Comparison of ENCODE assay signal across 12 mouse cellular contexts in genomic region chr8:122574264-122574663, GRCm38 (mm10). TPM values are rescaled to one million over a fixed set of nuclear protein-coding genes. Genes with fewer than 3 reads are reported as not detected.
A peak's percentile ranks its signal among the peaks of the same experiment; 100 is the strongest.
DNase-seq lines count a peak whose midpoint lies in the region; ATAC-seq and TF ChIP-seq lines count a peak whose summit lies in the region.
"Had no signal": no experiment of that assay in that cellular context is flagged by ENCODE, and none has a peak within 500 bp of the region (broad histone marks: within the 10 kb centered on the region; RNA-seq: fewer than 3 reads in every experiment).

No protein-coding gene starts in this region.

- WGBS in hindbrain, embryonic 13.5 days: 52% methylated on average over 3 of the region's 3 CpGs
- WGBS in hindbrain, embryonic 11.5 days: 53% methylated on average over 3 of the region's 3 CpGs
- 29% methylated on average over 3 of the region's 3 CpGs for WGBS in intestine, embryonic 14.5 days
- 55% methylated on average over 3 of the region's 3 CpGs for WGBS in liver, postnatal 0 days (ENCODE audit: insufficient replicate concordance)

- no peak for ATAC-seq in hindbrain, embryonic 13.5 days (ENCODE audit: low FRiP score)
- ATAC-seq in hindbrain, embryonic 11.5 days (ENCODE audit: low FRiP score): no peak
- no peak for ATAC-seq in intestine, embryonic 14.5 days (replicated peaks; ENCODE audit: low FRiP score, low TSS enrichment, low read depth)
- peak; percentile 53 for ATAC-seq in liver, postnatal 0 days
- ATAC-seq in frontal cortex, adult (ENCODE audit: low TSS enrichment): no peak
- ATAC-seq: activated CD4-positive, CD25-positive, alpha-beta regulatory T cell, adult 4 months had no signal

- peaks cover 41% of the 10 kb centered on the region for H3K36me3 ChIP-seq in hindbrain, embryonic 13.5 days
- H3K36me3 ChIP-seq in hindbrain, embryonic 11.5 days (ENCODE audit: control insufficient read depth, insufficient read depth, low read length): peaks cover 14% of the 10 kb centered on the region
- peaks cover 65% of the 10 kb centered on the region for H3K36me3 ChIP-seq in E14TG2a.4 (ENCODE audit: insufficient read depth, low read length)
- H3K36me3 ChIP-seq in intestine, embryonic 14.5 days (ENCODE audit: control insufficient read depth, insufficient read depth, low read length): peaks cover 46% of the 10 kb centered on the region
- H3K36me3 ChIP-seq in liver, postnatal 0 days (replicated peaks; ENCODE audit: insufficient read depth, low read length): peaks cover 37% of the 10 kb centered on the region

- no peak for TF ChIP-seq CTCF in E14TG2a.4 (conservative IDR thresholded peaks at IDR 0.05; ENCODE audit: low read length)
- no peak for TF ChIP-seq CTCF in liver, postnatal 0 days (IDR thresholded peaks at IDR 0.05; ENCODE audit: low read depth)

- H3K9me3 ChIP-seq in hindbrain, embryonic 13.5 days: no peaks in the 10 kb centered on the region
- no peaks in the 10 kb centered on the region for H3K9me3 ChIP-seq in hindbrain, embryonic 11.5 days (ENCODE audit: control insufficient read depth, low read length)
- no peaks in the 10 kb centered on the region for H3K9me3 ChIP-seq in E14TG2a.4 (ENCODE audit: low read length)
- no peaks in the 10 kb centered on the region for H3K9me3 ChIP-seq in intestine, embryonic 14.5 days (ENCODE audit: control insufficient read depth, low read length)
- no peaks in the 10 kb centered on the region for H3K9me3 ChIP-seq in liver, postnatal 0 days (ENCODE audit: low read length)

- H3K4me3 ChIP-seq in hindbrain, embryonic 13.5 days: no peak overlapping the region
- no peak overlapping the region for H3K4me3 ChIP-seq in hindbrain, embryonic 11.5 days (ENCODE audit: low read depth, low read length)
- H3K4me3 ChIP-seq in E14TG2a.4 (replicated peaks; ENCODE audit: low read length): peak overlapping the region; percentile 96
- H3K4me3 ChIP-seq in intestine, embryonic 14.5 days (ENCODE audit: low read depth, low read length): no peak overlapping the region
- no peak overlapping the region for H3K4me3 ChIP-seq in liver, postnatal 0 days (ENCODE audit: low read depth, low read length)

- peak; percentile 23; the same call in 1 of the 2 replicates for TF ChIP-seq EP300 in liver, postnatal 0 days (IDR thresholded peaks at IDR 0.05; ENCODE audit: low read depth)

- H3K4me1 ChIP-seq in hindbrain, embryonic 13.5 days (replicated peaks): peaks cover 34% of the 10 kb centered on the region
- peaks cover 11% of the 10 kb centered on the region for H3K4me1 ChIP-seq in hindbrain, embryonic 11.5 days (replicated peaks; ENCODE audit: control insufficient read depth, insufficient read depth, low read length)
- peaks cover 93% of the 10 kb centered on the region for H3K4me1 ChIP-seq in E14TG2a.4 (replicated peaks; ENCODE audit: low read depth, low read length)
- H3K4me1 ChIP-seq in intestine, embryonic 14.5 days (replicated peaks; ENCODE audit: control insufficient read depth, insufficient read depth, low read length): peaks cover 31% of the 10 kb centered on the region
- peaks cover 26% of the 10 kb centered on the region for H3K4me1 ChIP-seq in liver, postnatal 0 days (ENCODE audit: insufficient read depth)

- no peak overlapping the region for H3K27ac ChIP-seq in hindbrain, embryonic 13.5 days
- no peak overlapping the region for H3K27ac ChIP-seq in hindbrain, embryonic 11.5 days (ENCODE audit: low read depth, low read length)
- peak overlapping the region; percentile 54 for H3K27ac ChIP-seq in intestine, embryonic 14.5 days (ENCODE audit: low read depth)
- peak overlapping the region; percentile 84 for H3K27ac ChIP-seq in liver, postnatal 0 days (ENCODE audit: low read depth)

- 0 out of 2 replicates have a peak overlapping the region, but pooled peaks have one; percentile 20 for H3K9ac ChIP-seq in hindbrain, embryonic 13.5 days
- H3K9ac ChIP-seq in hindbrain, embryonic 11.5 days (ENCODE audit: low read depth, low read length): no peak overlapping the region
- no peak overlapping the region for H3K9ac ChIP-seq in intestine, embryonic 14.5 days (ENCODE audit: low read length)
- H3K9ac ChIP-seq in liver, postnatal 0 days (replicated peaks): no peak overlapping the region

- H3K4me2 ChIP-seq in hindbrain, embryonic 13.5 days: 0 out of 2 replicates have a peak overlapping the region, but pooled peaks have one; percentile 88
- H3K4me2 ChIP-seq in hindbrain, embryonic 11.5 days (replicated peaks; ENCODE audit: low read depth, low read length): no peak overlapping the region
- peak overlapping the region; percentile 80 for H3K4me2 ChIP-seq in intestine, embryonic 14.5 days (ENCODE audit: low read length)
- H3K4me2 ChIP-seq in liver, postnatal 0 days (ENCODE audit: low read depth, low read length): peak overlapping the region; percentile 87

- no peak for DNase-seq in hindbrain, embryonic 11.5 days (ENCODE audit: low spot score)
- DNase-seq in intestine, embryonic 14.5 days (ENCODE audit: low spot score): no peak
- DNase-seq in liver, postnatal 0 days: no peak
- DNase-seq in B cell, adult 2 months: no peak
- DNase-seq: cerebellum, postnatal 25 days; heart, postnatal 10 days; lung, postnatal 4 days; spleen, adult 18-20 months had no signal

- H3K27me3 ChIP-seq in hindbrain, embryonic 13.5 days: 0 out of 2 replicates have a peak, but pooled peaks cover 6% of the 10 kb centered on the region
- no peaks in the 10 kb centered on the region for H3K27me3 ChIP-seq in hindbrain, embryonic 11.5 days (ENCODE audit: control insufficient read depth, insufficient read depth, low read length)
- no peaks in the 10 kb centered on the region for H3K27me3 ChIP-seq in E14TG2a.4 (ENCODE audit: insufficient read depth, low read length)
- no peaks in the 10 kb centered on the region for H3K27me3 ChIP-seq in intestine, embryonic 14.5 days (replicated peaks; ENCODE audit: control insufficient read depth, insufficient read depth, low read length)
- no peaks in the 10 kb centered on the region for H3K27me3 ChIP-seq in liver, postnatal 0 days (ENCODE audit: insufficient read depth, low read length)

RNA-seq across cellular contexts. Expression of gene Aprt, which starts 2.4 kb away (rescaled TPM):
- 153 and 157 TPM in 2 replicates for polyA plus RNA-seq in hindbrain, embryonic 13.5 days (2015; fragmentation: Nextera tagmentation; extraction: Ambion mirVana)
- polyA plus RNA-seq in hindbrain, embryonic 11.5 days (2014; fragmentation: Nextera tagmentation; extraction: Ambion mirVana): 194 and 206 TPM in 2 replicates
- polyA plus RNA-seq in intestine, embryonic 14.5 days (2014; fragmentation: Nextera tagmentation; extraction: Ambion mirVana): 580 and 583 TPM in 2 replicates
- 223 and 249 TPM in 2 replicates for polyA plus RNA-seq in liver, postnatal 0 days (2015; fragmentation: Nextera tagmentation; extraction: Ambion mirVana)

RNA-seq across cellular contexts. Expression of gene Cdt1, which starts 6.4 kb away (rescaled TPM):
- 9.9 and 10.4 TPM in 2 replicates for polyA plus RNA-seq in hindbrain, embryonic 13.5 days (2015; fragmentation: Nextera tagmentation; extraction: Ambion mirVana)
- polyA plus RNA-seq in hindbrain, embryonic 11.5 days (2014; fragmentation: Nextera tagmentation; extraction: Ambion mirVana): 19.8 and 21.3 TPM in 2 replicates
- 43.8 and 49.3 TPM in 2 replicates for polyA plus RNA-seq in intestine, embryonic 14.5 days (2014; fragmentation: Nextera tagmentation; extraction: Ambion mirVana)
- polyA plus RNA-seq in liver, postnatal 0 days (2015; fragmentation: Nextera tagmentation; extraction: Ambion mirVana): 19.8 and 23.7 TPM in 2 replicates

RNA-seq across cellular contexts. Expression of gene Piezo1, which starts 23.1 kb away (rescaled TPM):
- polyA plus RNA-seq in hindbrain, embryonic 13.5 days (2015; fragmentation: Nextera tagmentation; extraction: Ambion mirVana): 2.5 and 3.2 TPM in 2 replicates
- 5.2 and 5.3 TPM in 2 replicates for polyA plus RNA-seq in hindbrain, embryonic 11.5 days (2014; fragmentation: Nextera tagmentation; extraction: Ambion mirVana)
- 17.9 and 21.6 TPM in 2 replicates for polyA plus RNA-seq in intestine, embryonic 14.5 days (2014; fragmentation: Nextera tagmentation; extraction: Ambion mirVana)
- polyA plus RNA-seq in liver, postnatal 0 days (2015; fragmentation: Nextera tagmentation; extraction: Ambion mirVana): 2.6 and 3.4 TPM in 2 replicates

RNA-seq across cellular contexts. Expression of gene Galns, which starts 37.0 kb away (rescaled TPM):
- 5.4 and 6.1 TPM in 2 replicates for polyA plus RNA-seq in hindbrain, embryonic 13.5 days (2015; fragmentation: Nextera tagmentation; extraction: Ambion mirVana)
- polyA plus RNA-seq in hindbrain, embryonic 11.5 days (2014; fragmentation: Nextera tagmentation; extraction: Ambion mirVana): 4.7 and 6.2 TPM in 2 replicates
- polyA plus RNA-seq in intestine, embryonic 14.5 days (2014; fragmentation: Nextera tagmentation; extraction: Ambion mirVana): 12.2 and 13.8 TPM in 2 replicates
- 6.8 and 6.9 TPM in 2 replicates for polyA plus RNA-seq in liver, postnatal 0 days (2015; fragmentation: Nextera tagmentation; extraction: Ambion mirVana)

RNA-seq across cellular contexts. Expression of gene Trappc2l, which starts 37.2 kb away (rescaled TPM):
- 98.9 and 101 TPM in 2 replicates for polyA plus RNA-seq in hindbrain, embryonic 13.5 days (2015; fragmentation: Nextera tagmentation; extraction: Ambion mirVana)
- polyA plus RNA-seq in hindbrain, embryonic 11.5 days (2014; fragmentation: Nextera tagmentation; extraction: Ambion mirVana): 48.3 and 60.2 TPM in 2 replicates
- polyA plus RNA-seq in intestine, embryonic 14.5 days (2014; fragmentation: Nextera tagmentation; extraction: Ambion mirVana): 67.3 and 71.8 TPM in 2 replicates
- polyA plus RNA-seq in liver, postnatal 0 days (2015; fragmentation: Nextera tagmentation; extraction: Ambion mirVana): 29.3 and 30.7 TPM in 2 replicates

Comparison
In these comparisons a context has a peak if more than half of its experiments do, and no peak if none do; other contexts are left out.
1. H3K27ac ChIP-seq: peak in intestine, embryonic 14.5 days (single experiment) and liver, postnatal 0 days (single experiment); none in hindbrain, embryonic 13.5 days (single experiment) and hindbrain, embryonic 11.5 days (single experiment).